Mouse (Mus musculus): ENCODE measurements around the gene Siva1. TPM values are rescaled to one million over a fixed set of nuclear protein-coding genes. Genes with fewer than 3 reads are reported as not detected.

The Siva1 gene
- total RNA-seq, 2 experiments from 2014 or later, result 163 to 291 TPM

- no peak for ATAC-seq (replicated peaks; ENCODE audit: poor library complexity)
Measured at GRCm38 (mm10) chr12:112654076-112654475, 9.6 kb downstream of the Siva1 start.

- no peak for ATAC-seq (replicated peaks; ENCODE audit: poor library complexity)
Measured at GRCm38 (mm10) chr12:112658619-112659018, 14.1 kb downstream of the Siva1 start.

GRCm38 (mm10) chr12:112659109-112659508 is 14.6 kb downstream of the Siva1 start:
- ATAC-seq (replicated peaks; ENCODE audit: poor library complexity), result peak; percentile 61; the same call in 1 of the 2 replicates

- ATAC-seq (replicated peaks; ENCODE audit: poor library complexity), result no peak
Measured at GRCm38 (mm10) chr12:112660576-112661326, 16.3 kb downstream of the Siva1 start.

- no peak for ATAC-seq (replicated peaks; ENCODE audit: poor library complexity)
Measured at GRCm38 (mm10) chr12:112661327-112661605, 16.8 kb downstream of the Siva1 start.

GRCm38 (mm10) chr12:112661851-112662250 is 17.4 kb downstream of the Siva1 start:
- no peak for ATAC-seq (replicated peaks; ENCODE audit: poor library complexity)

GRCm38 (mm10) chr12:112663303-112663702 is 18.8 kb downstream of the Siva1 start:
- no peak for ATAC-seq (replicated peaks; ENCODE audit: poor library complexity)

- no peak for ATAC-seq (replicated peaks; ENCODE audit: poor library complexity)
Measured at GRCm38 (mm10) chr12:112663716-112664115, 19.2 kb downstream of the Siva1 start.

GRCm38 (mm10) chr12:112664124-112664523 is 19.6 kb downstream of the Siva1 start:
- ATAC-seq (replicated peaks; ENCODE audit: poor library complexity), result no peak

GRCm38 (mm10) chr12:112664656-112665055 is 20.2 kb downstream of the Siva1 start:
- ATAC-seq (replicated peaks; ENCODE audit: poor library complexity), result no peak

GRCm38 (mm10) chr12:112665445-112665844 is 21.0 kb downstream of the Siva1 start:
- ATAC-seq (replicated peaks; ENCODE audit: poor library complexity), result peak; percentile 40

GRCm38 (mm10) chr12:112665881-112666544 is 21.5 kb downstream of the Siva1 start:
- no peak for ATAC-seq (replicated peaks; ENCODE audit: poor library complexity)

- peak; percentile 14; the same call in 1 of the 2 replicates for ATAC-seq (replicated peaks; ENCODE audit: poor library complexity)
Measured at GRCm38 (mm10) chr12:112667619-112668297, 23.3 kb downstream of the Siva1 start.

GRCm38 (mm10) chr12:112670718-112671393 is 26.4 kb downstream of the Siva1 start:
- no peak for ATAC-seq (replicated peaks; ENCODE audit: poor library complexity)

- no peak for ATAC-seq (replicated peaks; ENCODE audit: poor library complexity)
Measured at GRCm38 (mm10) chr12:112671891-112672290, 27.4 kb downstream of the Siva1 start.

GRCm38 (mm10) chr12:112672744-112673575 is 28.5 kb downstream of the Siva1 start:
- peak; percentile 38 for ATAC-seq (replicated peaks; ENCODE audit: poor library complexity)

- ATAC-seq (replicated peaks; ENCODE audit: poor library complexity), result no peak
Measured at GRCm38 (mm10) chr12:112673576-112674091, 29.2 kb downstream of the Siva1 start.

GRCm38 (mm10) chr12:112674132-112675011 is 29.9 kb downstream of the Siva1 start, which contains the start of gene Akt1:
TSS of gene Akt1 (minus strand) at chr12:112674884.
- peak; percentile 52 for ATAC-seq (replicated peaks; ENCODE audit: poor library complexity)

Data from megakaryocyte progenitor cell, adult 5-6 weeks (primary cell).